Mouse (Mus musculus): ENCODE results near the gene Cbr3.
"Not testable (repeated sequence)": the region's sequence is repeated elsewhere in the genome, so short reads cannot be mapped to it uniquely, and the experiment has no call there.

DNA sequence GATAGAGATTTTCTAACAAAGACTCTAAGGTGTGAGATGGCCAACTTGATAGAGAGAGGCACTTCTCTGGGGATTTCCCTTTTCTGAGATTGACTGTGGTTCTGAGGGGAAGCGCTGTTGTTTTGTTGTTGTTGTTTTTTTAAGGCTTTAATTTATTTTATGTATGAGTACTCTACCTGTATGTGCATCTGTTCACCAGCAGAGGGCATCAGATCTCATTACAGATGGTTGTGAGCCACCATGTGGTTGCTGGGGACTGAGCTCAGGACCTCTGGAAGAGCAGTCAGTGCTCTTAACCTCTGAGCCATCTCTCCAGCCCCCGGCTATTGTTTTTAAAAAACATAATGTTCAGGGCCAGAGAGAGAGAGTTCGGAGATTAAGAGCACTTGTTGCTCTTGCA lies 2.8 kb downstream of the Cbr3 start:
- TF ChIP-seq CTCF (IDR thresholded peaks at IDR 0.05; ENCODE audit: control insufficient read depth, insufficient read depth, low read length); POLR2A (IDR thresholded peaks at IDR 0.05; ENCODE audit: borderline replicate concordance, control insufficient read depth, low read depth, low read length): not testable (repeated sequence)
